Comparison of ENCODE assay signal across 8 mouse cellular contexts in genomic region chr10:63243493-63244054, GRCm38 (mm10). TPM values are rescaled to one million over a fixed set of nuclear protein-coding genes. Genes with fewer than 3 reads are reported as not detected.
A peak's percentile ranks its signal among the peaks of the same experiment; 100 is the strongest.
DNase-seq lines count a peak whose midpoint lies in the region; ATAC-seq lines count a peak whose summit lies in the region.

Gene Herc4, plus strand, starts transcription at chr10:63243810.

- peak within 1 kb of the TSS; percentile 96 for H3K27ac ChIP-seq in hindbrain, embryonic 16.5 days (ENCODE audit: low read depth, low read length)
- H3K27ac ChIP-seq in macrophage: peak within 1 kb of the TSS; percentile 72

- H3K4me2 ChIP-seq in hindbrain, embryonic 16.5 days (ENCODE audit: low read length): peak within 1 kb of the TSS; percentile 74

- H3K9me3 ChIP-seq in hindbrain, embryonic 16.5 days (ENCODE audit: control insufficient read depth, low read length): no peaks in the 10 kb centered on the region

- H3K4me1 ChIP-seq in hindbrain, embryonic 16.5 days (ENCODE audit: control insufficient read depth, insufficient read depth, low read depth, low read length): peaks cover 20% of the 10 kb centered on the region

- WGBS in hindbrain, embryonic 16.5 days: under 1% methylated on average over 34 of the region's 44 CpGs
- under 1% methylated on average over 37 of the region's 44 CpGs for WGBS in macrophage (ENCODE audit: missing documents)

- DNase-seq in WW6 (ENCODE audit: low read depth, low spot score): peak; percentile 81
- peak; percentile 90 to 94 for DNase-seq in cerebellum, postnatal 4 days (ENCODE audit: low spot score in 2 of 2)
- DNase-seq in gastrocnemius, adult 18-20 months (ENCODE audit: low spot score): peak; percentile 94
- DNase-seq in left cerebral cortex, adult 18-20 months (ENCODE audit: low spot score in 2 of 2): peak; percentile 94 to 95
- peak; percentile 94 for DNase-seq in right cerebral cortex, adult 18-20 months
- DNase-seq in urinary bladder, postnatal 10 days (ENCODE audit: low spot score): peak; percentile 87

- H3K9ac ChIP-seq in hindbrain, embryonic 16.5 days (ENCODE audit: low read depth, low read length): peak within 1 kb of the TSS; percentile 94

- H3K27me3 ChIP-seq in hindbrain, embryonic 16.5 days (replicated peaks; ENCODE audit: control insufficient read depth, insufficient read depth, low read length): no peaks in the 10 kb centered on the region

- peaks cover 44% of the 10 kb centered on the region for H3K79me2 ChIP-seq in macrophage (ENCODE audit: inconsistent target)

- H3K4me3 ChIP-seq in hindbrain, embryonic 16.5 days (ENCODE audit: low read length): peak within 1 kb of the TSS; percentile 99
- peak within 1 kb of the TSS; percentile 73 for H3K4me3 ChIP-seq in macrophage (ENCODE audit: inconsistent target)

- H3K36me3 ChIP-seq in hindbrain, embryonic 16.5 days (ENCODE audit: control insufficient read depth, insufficient read depth, low read length): no peaks in the 10 kb centered on the region
- H3K36me3 ChIP-seq in macrophage (ENCODE audit: inconsistent target): no peaks in the 10 kb centered on the region

- peak; percentile 99 for ATAC-seq in hindbrain, embryonic 16.5 days

RNA-seq across cellular contexts. Expression of gene Herc4, which starts in this region (rescaled TPM):
- total RNA-seq in gastrocnemius, adult 18-20 months (2021): 10 to 100 TPM; 19.5 to 23.9 TPM
- 23.8 and 28.3 TPM in 2 replicates for polyA plus RNA-seq in hindbrain, embryonic 16.5 days (2015; fragmentation: Nextera tagmentation; extraction: Ambion mirVana)
- 10 to 100 TPM; 52.9 to 53.9 TPM for total RNA-seq in left cerebral cortex, adult 18-20 months (2021)
- 100 to 1,000 TPM; 139 to 422 (median 268) TPM for total RNA-seq in macrophage (2018; cell fraction: chromatin; rRNA removed)
- total RNA-seq in macrophage (2018; cell fraction: cytosol; rRNA removed): 10 to 100 TPM; 26.4 to 49.2 (median 36.1) TPM
- total RNA-seq in macrophage (2018; cell fraction: nucleus; rRNA removed): 100 to 1,000 TPM in 24 of 26 experiments, 10 to 100 TPM in 2; 92.3 to 262 (median 147) TPM
- polyA plus RNA-seq in macrophage (2018): 24.3 to 43.8 TPM (median 40.5 TPM) in 3 replicates

Comparison
In these comparisons a context has a peak if more than half of its experiments do, and no peak if none do; other contexts are left out.
1. Peak in every context shown above with its lines: DNase-seq, ATAC-seq, H3K4me3 ChIP-seq and H3K27ac ChIP-seq.